Mouse (Mus musculus): Measurements from ENCODE around the gene Urad.

Urad gene

DNA sequence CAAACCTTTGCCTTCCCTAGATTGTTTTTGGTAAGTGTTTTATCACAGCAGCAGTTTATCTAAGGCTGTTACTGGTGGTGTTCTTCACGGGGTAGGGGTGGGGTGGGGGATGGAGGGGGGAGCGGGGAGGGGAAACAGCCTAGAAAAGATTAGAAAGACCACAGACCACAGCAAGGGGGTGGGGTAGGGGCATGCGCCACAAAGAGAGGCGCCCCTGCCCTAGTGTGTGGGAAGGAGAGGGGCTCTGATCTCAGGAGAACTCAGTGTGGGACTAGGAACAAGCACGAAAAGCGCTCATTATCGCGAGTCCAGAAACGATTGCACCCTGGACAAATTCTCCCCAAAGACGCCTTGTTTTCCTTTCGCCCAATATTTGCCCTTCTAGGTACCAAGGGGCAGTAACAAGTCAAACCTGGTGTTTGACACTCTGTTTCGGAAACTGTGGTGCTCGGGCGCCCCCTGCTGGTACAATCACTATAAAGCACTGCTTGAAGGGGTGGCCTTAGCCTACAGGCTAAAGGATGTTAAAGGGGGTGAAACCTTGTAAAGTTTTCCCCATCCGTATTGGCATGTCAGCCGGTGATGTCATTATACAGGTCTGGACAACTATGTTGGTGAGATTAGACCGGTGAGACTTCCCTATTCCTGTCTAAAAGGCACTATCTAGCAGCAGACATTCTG lies 1.1 kb upstream of the Urad start:
- peak; percentile 81 for DNase-seq (ENCODE audit: low read depth)

DNA sequence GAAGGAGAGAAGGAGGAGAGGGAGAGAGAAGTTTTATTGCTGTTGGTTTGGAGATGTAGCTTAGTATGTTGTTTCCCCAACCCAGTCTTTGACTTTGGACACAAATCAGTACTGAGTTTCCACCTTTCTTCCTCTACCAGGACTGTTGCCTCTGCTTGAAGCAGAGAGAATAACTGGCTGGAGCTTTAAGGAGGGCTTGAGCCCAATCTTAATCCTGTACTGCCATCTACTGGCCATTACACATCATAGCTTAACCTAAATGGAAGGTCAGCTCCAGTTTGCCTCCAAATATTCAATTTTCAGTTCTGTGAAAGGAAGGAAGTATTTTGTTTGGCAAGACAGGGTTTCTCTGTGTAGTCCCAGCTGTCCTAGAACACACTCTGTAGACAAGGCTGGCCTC lies 2.6 kb downstream of the Urad start:
- peak; percentile 74 for DNase-seq (ENCODE audit: low read depth)

DNA sequence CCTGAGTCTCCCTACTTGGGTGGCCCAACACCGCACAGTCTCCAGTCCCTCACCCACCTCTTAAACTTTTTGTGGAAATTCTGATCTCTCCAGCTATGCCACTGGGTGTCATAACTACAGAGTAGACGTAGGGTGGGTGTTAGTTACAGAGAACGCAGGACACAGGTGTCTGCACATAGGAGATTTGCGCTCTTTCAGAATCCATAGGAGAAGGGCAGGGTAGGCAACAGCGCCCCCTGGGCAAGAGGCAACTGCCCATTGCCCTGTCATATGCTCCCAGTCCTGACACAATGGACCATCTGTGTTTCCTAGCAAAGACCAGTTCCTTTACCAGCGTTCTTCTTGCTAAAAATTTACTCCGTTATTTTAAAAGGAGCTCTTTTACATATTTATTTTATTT lies 4.2 kb downstream of the Urad start:
- peak; percentile 29 for DNase-seq (ENCODE audit: low read depth)

DNA sequence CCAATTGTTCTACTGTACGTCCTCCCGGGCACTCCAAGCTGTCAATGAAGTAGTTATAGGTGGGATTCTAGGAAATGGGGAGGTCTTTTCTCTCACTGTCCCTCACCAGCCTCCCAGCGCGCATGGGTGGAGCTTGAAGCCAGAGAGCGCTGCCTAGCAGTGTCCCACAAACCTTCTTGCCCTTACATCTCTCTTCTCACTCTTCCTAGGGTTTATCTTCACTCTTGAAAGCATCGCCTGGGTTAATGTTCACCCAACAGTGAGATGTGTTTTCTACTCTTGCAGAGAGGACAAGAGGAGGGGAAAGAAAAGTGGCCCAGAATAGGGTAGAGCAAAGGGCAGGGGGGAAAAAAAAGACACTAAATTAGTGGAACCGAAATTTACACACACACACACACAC lies 4.9 kb downstream of the Urad start:
- DNase-seq (ENCODE audit: low read depth), result no peak

DNA sequence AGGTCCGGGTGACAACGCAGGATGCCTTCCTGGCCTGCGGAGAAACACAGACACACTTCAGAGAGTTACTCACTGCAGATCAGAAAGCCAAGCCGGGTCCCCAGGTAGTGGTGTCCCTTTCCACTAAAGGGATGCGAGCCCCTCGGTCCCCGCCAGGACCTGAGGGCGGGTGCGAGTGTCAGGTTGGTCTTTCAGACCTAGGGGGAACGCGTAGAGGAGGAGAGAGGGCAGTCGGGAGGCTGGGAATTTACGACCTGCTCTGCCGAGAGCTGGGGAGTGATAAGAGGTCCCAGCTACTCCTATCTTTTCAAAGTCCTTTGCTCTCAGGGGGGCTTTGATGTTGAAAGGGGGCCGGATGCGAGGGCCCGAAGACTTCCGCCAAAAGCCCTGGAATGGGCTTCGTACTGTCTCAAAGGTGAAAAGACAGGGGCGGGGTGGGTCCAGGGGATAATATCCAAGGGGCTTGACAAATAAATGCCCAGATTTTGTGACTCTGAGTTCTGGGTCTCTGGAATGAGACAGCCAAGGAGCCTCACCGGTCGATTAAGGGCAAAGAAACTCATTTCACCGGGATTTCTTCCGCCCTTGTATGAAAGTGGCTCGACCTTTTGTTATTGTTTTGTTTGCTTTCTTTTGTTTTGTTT lies 6.7 kb downstream of the Urad start:
- DNase-seq (ENCODE audit: low read depth), result no peak

DNA sequence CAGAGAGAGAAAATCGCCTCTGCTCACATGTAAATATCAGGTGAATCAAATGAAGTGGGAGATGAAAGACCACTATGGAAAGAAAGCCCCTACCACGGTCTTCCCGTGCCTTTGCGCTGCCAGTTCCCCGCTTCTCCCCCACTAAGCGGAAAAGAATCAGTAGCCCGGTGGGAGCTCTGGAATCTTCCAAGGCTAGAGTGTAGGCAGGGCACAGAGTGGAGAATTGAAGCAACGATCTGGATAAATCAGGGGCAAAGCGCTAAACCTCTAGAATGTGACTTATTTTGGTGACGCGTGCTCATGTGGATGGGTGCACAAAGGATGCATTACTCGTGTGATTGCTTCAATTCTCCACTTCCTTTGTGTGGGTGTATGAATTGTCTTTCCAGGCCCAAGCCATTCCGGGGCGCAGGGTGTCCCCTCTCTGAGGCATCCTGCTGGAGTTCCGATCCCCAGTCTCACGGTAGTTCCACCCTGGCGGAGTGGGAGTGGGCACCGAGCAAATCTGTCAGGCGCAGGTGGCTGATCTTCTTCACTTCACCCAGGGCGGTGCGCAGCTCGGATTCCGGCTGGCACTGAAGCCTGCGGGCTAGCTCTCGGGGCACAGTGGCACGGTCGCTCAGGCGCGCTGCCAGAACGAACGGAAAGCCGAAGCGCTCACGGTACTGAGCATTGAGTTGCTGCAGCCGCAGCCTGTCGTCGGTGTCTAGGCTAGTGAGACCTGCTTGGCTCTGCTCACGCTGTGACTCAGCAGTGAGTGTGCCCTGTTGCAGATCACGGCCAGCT lies 7.4 kb downstream of the Urad start:
- no peak for DNase-seq (ENCODE audit: low read depth)

DNA sequence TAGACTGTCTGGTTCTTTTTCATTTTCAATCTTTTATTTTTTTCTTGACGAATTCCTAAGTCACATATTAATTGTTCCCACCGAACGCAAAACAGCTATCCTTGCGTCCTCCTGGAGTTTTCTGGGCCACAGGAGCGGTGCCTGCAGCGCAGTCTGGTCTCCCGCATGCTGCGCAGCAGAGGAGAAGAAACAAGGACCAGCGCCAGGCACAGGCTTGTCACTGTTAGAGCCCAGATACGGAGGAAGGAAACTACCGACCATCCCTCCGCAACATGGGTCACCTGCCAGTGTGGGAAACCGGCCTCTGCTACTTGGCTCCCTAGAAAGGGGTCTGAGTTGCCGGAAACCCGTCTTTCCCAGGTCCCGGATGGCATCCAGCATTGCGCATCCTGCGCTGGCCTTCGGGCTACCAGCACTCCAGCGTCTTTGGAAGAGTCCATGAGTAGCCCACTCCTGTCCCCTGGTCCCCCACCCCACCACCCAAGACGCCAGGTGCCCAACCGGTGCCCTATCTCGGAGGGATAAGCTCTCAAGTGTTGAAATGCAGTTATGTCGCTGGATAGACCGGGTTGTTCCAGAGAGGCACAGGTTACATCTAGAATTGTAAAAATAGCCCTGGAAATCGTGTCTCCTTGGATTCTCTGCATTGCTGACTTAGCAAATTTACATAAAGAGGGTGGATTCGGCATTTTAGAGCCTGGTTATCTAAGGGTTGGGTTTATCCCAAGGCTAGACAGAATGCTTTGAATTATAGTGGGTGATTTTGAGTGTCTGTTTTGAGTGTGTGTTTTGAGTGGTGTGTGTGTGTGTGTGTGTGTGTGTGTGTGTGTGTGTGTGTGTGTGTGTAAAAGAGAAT lies 9.2 kb downstream of the Urad start:
- no peak for DNase-seq (ENCODE audit: low read depth)

DNA sequence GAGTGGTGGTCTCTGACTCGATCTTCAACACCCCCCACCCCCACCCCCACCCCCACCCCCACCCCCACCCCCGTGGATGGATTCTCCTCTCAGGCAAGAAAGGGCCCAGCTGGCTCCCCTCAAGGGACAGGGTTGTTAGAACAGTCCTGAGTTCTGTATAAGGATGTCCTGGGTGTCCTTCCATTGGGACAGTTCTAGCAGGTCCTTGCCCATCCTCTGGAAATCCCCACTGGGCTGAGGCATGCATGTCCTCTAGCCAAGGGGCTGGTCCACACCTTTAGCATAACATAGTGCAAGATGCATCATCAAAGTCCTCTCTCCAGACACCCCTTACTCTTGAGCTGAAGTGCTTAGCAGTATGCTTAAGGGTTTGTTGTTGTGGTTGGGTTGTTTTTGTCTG lies 12.5 kb downstream of the Urad start:
- no peak for DNase-seq (ENCODE audit: low read depth)

DNA sequence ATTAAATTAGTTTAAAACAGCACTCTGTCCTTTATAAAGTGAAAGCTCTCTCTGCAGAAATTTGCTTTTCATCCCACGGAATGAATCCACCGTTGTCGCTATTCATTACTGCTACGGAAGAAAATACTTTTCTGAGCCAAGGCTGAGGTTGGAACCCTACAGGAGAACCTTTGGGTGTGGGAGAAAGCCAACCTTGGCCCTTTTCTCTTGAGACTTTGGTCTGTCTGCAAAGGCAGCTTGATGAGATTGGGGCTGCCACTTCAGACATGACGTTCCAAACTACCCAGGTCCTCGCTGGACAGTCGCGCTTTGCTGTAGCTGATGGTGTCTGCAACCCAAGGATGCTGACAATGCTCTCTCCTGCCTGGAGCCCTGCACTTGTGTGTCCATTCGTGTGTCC lies 13.8 kb downstream of the Urad start:
- no peak for DNase-seq (ENCODE audit: low read depth)

DNA sequence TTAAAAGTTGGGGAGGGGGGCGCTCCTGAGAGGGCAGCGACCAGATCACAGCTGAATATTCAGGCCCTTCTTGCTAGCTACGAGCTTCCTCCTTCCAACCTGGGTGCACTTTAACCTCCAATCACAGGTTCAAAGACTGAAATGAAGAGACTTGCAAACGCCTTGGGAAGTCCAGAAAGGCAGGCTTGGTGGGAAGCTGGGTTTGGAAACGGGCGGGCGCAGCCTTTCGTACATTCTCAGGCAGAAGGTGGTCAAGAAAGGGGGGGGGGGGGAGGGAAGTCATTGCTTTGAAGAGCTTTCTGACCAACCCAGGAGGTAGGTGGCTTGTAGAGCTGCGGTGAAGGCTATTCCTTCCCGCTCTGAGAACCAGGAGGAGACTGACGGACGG lies 14.8 kb downstream of the Urad start:
- no peak for DNase-seq (ENCODE audit: low read depth)

DNA sequence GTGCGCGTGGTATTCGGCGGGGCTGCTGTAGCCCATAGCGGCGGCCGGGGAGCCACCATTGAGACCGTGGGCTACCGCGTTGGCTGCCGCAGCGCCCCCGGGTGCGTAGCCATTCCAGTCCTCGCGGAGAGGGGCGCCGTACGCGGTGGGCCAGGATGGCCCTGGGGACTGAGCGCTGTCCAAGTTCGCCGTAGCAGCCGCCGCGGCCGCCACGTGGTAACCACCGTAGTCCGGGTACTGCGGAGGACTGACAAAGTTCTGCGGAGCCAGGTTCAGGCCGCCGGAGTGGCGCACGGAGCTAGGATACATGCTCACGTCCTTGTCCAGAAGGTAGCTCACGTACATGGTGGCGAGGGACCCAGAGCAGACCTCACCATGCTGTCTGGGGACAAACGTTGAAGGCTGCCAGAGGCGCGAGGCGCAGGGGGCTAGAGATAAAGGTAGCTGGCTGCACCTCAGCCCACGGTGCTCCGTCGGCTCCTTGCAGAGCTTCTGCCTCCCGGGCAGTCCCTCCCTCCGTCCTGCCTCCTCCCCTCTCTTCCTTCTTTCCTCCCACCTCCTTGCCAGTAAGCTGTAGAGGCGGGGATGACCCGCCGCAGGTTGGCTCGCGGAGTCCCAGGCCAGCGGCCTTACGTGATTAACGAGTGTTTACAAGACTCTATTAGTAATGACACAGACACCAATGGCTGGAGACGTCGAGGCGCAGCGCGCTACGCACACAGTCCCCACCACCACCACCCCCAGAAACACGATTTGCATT lies 15.4 kb downstream of the Urad start, which contains the start of gene Cdx2:
TSS of gene Cdx2 (minus strand) at position 633 of the 760 bp plus-strand sequence.
- no peak for DNase-seq (ENCODE audit: low read depth)

DNA sequence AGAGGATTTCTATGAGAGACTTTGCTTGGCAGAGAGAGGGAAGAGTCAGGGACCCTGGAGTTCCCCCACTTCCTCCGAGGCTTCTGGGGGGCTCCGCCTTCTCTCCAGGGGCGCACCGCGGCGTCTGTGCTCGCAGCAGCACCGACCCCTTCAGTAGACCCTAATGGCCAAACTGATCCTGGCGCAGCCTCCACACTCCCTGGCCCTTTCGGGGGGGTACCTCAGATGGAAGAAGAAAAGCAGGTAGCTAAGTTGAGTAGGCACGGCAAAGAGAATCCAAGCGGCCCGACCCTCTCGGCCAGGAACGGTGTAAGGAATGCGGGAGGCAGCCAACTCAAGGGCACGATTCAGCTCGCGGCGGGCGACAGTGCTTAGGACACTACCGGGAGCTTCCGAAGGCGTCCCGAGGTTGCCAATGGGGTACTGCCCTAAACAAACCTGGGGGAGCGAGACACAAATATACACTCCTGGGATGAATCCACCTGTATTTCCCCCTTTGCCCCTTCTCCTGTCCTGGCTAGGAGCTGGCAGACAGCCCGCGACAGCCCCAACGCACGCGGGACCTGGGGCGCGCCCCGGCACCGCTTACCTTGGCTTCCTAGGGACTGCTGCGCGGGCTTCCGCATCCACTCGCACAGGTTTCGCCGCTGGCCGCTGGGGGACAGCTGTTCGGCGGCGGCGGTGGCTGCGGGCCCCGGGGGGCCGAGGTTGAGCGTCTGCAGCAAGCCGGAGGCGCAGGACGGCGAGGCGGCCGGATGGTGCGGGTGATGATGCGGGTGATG lies 16.2 kb downstream of the Urad start:
- no peak for DNase-seq (ENCODE audit: low read depth)

DNA sequence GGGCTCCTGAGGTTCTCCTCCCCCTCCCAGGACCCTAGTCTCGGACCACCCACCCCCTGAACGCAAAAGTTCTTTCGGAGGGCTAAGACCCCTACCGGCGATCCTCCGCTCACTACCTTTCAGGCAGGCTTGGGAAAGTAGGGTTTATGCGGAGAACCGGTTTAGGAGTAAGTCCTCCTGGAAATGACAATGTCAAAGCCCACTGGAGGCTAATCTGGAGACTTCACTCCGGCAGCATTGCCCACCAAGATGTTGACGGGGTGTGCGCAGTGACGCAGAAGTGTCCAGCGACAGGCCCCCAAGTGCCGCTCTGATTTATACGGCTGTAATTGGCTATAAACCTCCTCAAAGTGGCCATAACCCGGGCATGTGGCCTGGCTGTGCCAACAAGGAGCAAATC lies 17.1 kb downstream of the Urad start:
- DNase-seq (ENCODE audit: low read depth), result no peak

DNA sequence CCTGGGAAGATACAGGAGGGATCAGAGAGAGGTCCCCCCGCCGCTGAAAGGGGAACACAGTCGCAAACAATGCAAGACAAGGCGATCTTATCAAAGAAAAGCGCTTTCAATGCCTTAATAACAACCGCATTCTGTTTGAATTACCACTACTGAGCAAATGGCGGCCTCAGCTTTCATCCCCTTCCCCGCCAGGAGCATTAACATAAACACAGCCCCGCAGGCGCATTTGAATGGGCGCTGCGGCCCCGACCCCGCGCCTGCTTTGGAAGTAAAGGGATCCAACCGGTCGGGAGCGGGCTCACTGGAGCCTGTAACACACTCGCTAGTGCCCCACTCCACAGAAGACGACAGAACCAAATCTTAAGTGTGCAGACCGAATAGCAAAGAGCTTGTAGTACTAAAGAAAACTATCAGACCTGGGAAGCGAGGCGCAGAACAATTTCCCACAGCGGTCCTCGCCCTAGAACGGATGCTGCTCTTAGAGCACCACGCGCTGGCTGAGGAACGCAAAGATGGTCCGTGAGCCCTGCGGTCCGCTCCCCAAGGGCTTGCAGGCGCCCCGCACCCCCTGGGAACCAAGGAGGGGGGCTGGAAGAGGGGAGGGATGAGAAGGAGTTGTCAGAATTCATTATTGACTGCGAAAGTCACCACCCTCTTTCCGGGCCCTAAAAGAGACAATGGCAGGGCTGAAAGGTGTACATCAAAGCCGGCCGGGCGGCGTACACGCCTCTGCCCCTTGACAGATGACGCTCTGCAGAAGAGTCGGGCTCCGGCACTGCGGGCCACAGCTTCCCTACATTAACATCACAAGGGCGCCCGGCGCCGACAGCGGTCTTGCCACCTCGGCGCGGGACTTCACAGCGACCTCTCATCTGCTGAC lies 17.7 kb downstream of the Urad start:
- no peak for DNase-seq (ENCODE audit: low read depth)

DNA sequence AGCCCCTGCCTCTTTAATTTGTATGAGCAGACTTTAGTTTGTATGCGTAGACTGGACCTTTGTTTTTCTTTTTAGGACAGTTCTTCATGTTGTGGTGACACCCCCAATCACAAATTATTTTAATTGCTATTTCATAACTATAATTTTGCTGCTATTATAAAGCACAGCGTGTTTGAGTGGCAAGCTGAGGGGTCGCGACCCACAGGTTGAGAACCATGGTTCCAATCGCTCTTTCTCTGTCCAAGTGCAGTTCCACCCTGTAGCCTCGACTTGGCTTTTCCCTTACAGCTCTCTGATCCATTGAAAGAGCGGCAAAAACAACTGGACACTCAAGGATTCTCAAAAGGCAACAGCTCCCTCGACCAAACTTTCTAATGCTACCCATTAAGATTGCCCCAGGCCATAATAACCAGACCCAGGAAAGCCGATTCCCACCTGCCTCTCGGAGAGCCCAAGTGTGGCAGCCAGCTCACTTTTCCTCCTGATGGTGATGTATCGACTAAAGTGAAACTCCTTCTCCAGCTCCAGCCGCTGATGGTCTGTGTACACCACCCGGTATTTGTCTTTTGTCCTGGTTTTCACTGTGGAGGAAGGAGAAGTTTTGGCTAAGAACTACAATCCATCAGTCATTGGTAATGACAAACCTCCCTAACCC lies 19.4 kb downstream of the Urad start:
- no peak for DNase-seq (ENCODE audit: low read depth)

DNA sequence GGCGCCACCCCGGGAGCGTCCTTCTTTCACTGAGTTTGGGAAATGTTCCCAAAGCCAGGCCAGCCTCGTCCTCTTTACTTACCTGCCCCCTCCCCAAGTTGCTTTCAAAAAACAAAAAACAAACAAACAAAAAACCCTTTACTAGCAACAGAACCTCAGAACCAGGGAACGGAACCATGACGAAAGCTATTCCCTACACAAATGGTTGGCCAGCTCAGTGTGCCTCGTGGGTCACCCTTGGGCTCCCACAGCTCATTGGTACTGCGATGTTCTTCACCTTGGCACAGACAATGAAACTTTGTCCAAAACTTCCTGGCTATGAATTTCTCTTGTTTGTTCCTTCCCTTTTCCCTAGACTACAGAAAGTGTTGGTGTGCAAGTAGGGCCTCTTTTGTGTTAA lies 20.1 kb downstream of the Urad start:
- DNase-seq (ENCODE audit: low read depth), result no peak

DNA sequence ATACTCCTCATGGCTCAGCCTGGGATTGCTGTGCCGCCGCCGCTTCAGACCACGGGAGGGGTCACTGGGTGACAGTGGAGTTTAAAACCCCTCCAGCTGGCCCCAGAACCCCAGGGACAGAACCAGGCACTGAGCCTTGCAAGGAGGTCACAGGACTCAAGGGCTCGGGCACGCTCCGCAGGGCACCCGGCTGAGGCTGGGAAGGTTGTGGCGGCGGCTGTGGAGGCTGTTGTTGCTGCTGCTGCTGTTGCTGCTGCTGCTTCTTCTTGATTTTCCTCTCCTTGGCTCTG lies 20.5 kb downstream of the Urad start:
- DNase-seq (ENCODE audit: low read depth), result no peak

DNA sequence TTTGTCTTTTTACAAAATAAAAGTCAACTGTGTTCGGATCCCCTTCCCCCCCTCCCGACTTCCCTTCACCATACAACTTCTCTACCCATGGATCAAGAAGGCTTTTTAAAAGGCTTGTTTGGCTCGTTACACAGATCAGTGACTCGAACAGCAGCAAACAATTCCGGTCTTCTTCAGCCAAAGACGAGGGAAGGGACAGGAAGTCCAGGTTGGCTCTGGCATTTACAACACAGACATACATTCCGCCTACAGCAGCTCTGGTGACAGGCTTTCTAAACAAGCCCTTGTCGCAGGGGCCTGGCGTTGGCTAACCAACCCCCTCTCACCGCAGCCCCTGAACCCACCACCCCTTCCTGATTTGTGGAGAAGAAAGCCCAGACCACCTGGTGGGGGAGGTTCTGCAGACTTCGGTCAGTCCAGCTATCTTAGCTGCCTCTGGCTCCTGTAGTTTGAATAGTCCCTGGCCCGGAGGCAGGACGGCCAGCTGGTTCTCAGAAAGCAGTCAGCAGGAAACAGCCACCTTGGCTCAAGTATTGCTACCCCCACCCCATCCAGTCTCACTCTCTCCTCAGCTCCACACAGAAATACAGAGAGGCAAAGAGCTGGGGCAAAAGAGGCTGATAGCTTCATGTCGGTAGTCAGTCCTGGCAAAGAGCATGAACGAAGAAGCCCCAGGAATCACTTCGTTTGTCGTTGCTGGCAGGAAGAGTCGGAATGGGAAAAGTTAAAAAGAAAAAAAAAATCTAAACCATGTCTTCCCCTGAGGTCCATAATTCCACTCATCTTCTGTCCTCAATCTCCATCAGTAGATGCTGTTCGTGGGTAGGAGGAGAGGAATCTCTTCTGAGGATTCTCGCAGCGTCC lies 21.1 kb downstream of the Urad start:
- DNase-seq (ENCODE audit: low read depth), result no peak

DNA sequence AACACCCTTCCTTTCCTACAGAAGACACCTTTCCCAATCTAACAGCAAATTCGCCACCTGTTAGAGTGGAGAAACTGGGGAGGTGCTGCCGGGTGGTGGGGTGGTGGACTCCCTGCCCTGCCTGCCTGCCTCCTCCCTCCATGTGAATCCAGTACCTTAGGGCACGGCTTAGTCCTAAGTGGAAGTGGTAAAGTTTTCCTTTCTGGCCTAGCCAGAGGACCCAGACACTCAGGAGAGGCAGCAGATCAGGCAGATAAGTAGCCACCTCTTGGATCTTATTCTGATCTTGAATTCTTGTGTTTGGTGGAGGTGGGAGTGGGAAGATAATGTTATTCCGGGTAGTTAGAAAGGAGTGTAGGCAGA lies 22.3 kb downstream of the Urad start:
- no peak for DNase-seq (ENCODE audit: low read depth)
